ENCODE assay signal across 20 mouse cellular contexts in the genomic region with DNA sequence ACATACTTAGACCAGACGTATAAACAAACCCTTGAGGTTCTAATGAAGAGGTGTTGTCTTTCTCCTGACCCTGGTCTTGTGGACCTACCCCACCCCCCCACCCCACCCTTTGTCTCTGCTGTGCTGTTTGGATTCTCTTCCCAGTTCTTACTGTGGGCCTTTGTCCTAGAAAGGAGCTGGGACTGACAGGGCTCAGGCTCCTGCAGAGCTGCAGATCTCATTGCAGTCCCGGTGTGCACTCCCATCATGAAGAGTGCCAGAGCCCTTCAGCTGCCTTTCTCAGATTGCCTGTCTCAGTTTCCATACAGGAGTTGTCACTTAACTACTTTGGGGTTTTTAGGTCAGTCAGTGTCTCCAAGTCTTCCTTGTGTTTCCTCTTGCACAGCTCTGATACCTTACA. TPM values are rescaled to one million over a fixed set of nuclear protein-coding genes. Genes with fewer than 3 reads are reported as not detected.
DNase-seq lines count a peak whose midpoint lies in the region; TF ChIP-seq lines count a peak whose summit lies in the region.
"Had no signal": no experiment of that assay in that cellular context is flagged by ENCODE, and none has a peak within 500 bp of the region (broad histone marks: within the 10 kb centered on the region; RNA-seq: fewer than 3 reads in every experiment).

No protein-coding gene starts in this region.

- no peak for TF ChIP-seq CTCF in gastrocnemius, adult 2 months (IDR thresholded peaks at IDR 0.05)

- no peak overlapping the region for H3K4me3 ChIP-seq in gastrocnemius, adult 2 months
- H3K4me3 ChIP-seq: embryonic facial prominence, embryonic 13.5 days; embryonic facial prominence, embryonic 15.5 days; erythroblast, embryonic 14.5 days; forebrain, embryonic 10.5 days; forebrain, embryonic 12.5 days had no signal

- intact Hi-C loops in gastrocnemius, adult 2 months (cut with DNase I), result no loop called here
- intact Hi-C loops in gastrocnemius, postnatal 14 days (cut with DNase I; ENCODE audit: low total_unique reads), result no loop called here

- peak; percentile 63 for DNase-seq in gastrocnemius, adult 2 months
- no peak for DNase-seq in gastrocnemius, postnatal 14 days
- peak; percentile 8 for DNase-seq in heart, adult 11 months
- no peak for DNase-seq in heart, adult 9 months (ENCODE audit: low spot score in 2 of 2)
- DNase-seq in skeletal muscle tissue, adult 2 months (ENCODE audit: low read depth, low spot score), result peak; percentile 37
- DNase-seq in adrenal gland, postnatal 36 days, result no peak
- DNase-seq: adrenal gland, adult 8-10 months; adrenal gland, postnatal 14 days; cerebellum, adult 11 months; cerebellum, adult 18-20 months; cerebellum, adult 8-10 months; cerebellum, adult 9-11 months; cerebellum, postnatal 14 days; cerebellum, postnatal 36 days; embryo, embryonic 11 days had no signal

- peak overlapping the region; percentile 24; the same call in 1 of the 2 replicates for H3K27ac ChIP-seq in gastrocnemius, adult 2 months
- H3K27ac ChIP-seq: embryonic facial prominence, embryonic 13.5 days; embryonic facial prominence, embryonic 15.5 days; forebrain, embryonic 10.5 days; forebrain, embryonic 12.5 days had no signal

RNA-seq across cellular contexts. Expression of a gene that starts 25.2 kb away (rescaled TPM):
- total RNA-seq in gastrocnemius, adult 2 months (2021), result 1 to 10 TPM; 5.8 to 6.5 TPM
- total RNA-seq in gastrocnemius, postnatal 14 days (2021), result 1 to 10 TPM; 6.6 to 7.1 TPM
- 10 to 100 TPM; 22.8 to 28.2 TPM for total RNA-seq in adrenal gland, postnatal 36 days (2021)

RNA-seq across cellular contexts. Expression of a gene that starts 38.3 kb away (rescaled TPM):
- under 1 TPM; 0.08 TPM for total RNA-seq in gastrocnemius, adult 2 months (2021)
- under 1 TPM; 0.09 to 0.14 TPM for total RNA-seq in gastrocnemius, postnatal 14 days (2021)
- total RNA-seq in adrenal gland, postnatal 36 days (2021), result under 1 TPM; 0.50 to 0.69 TPM

Comparison
In these comparisons a context has a peak if more than half of its experiments do, and no peak if none do; other contexts are left out.
1. DNase-seq: peak in gastrocnemius, adult 2 months (single experiment), heart, adult 11 months (single experiment) and skeletal muscle tissue, adult 2 months (single experiment); none in gastrocnemius, postnatal 14 days (single experiment), heart, adult 9 months (0 of 2) and adrenal gland, postnatal 36 days (0 of 2).